Mouse (Mus musculus) heart, adult 2 months (tissue): ENCODE results near the gene BC005537.

Experiments used
- EP300 ChIP-seq: fragments of 200-500 bp; IDR thresholded peaks from 2 replicates; pipeline ENCODE4 v1.6.1; 2011; ENCODE audit warnings: low read depth, low read length, control low read depth; ENCODE audit not compliant: insufficient read depth
- POLR2A ChIP-seq: fragments of 200-500 bp; IDR thresholded peaks from 2 replicates; pipeline ENCODE4 v1.6.1; 2011; ENCODE audit warnings: mild to moderate bottlenecking, low read depth, low read length, control low read depth; ENCODE audit not compliant: insufficient read depth

DNA sequence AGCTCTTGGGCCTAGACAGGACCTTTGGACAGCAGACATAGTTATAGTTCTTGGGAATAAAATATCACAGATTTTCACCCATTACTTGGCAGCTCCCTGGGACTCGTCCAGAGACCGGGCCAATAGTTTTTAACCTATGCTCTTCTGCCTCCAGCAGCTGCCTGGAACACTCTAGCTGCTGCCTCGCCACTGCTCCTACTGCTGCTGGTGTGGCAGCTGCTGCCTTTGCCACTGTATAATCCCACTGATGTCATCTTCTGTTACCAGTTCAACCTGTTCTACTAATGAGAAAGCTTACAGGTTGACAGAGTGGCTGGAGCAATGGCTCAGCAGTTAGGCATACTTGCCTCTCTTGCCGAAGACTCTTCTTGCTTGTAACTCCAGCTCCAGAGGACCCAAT is 47.9 kb downstream of the BC005537 start:
- TF ChIP-seq POLR2A, result no peak
- TF ChIP-seq EP300, result no peak
